Mouse (Mus musculus): Measurements from ENCODE around the gene Zfp352.
A peak's percentile ranks its signal among the peaks of the same experiment; 100 is the strongest.
"Not testable (repeated sequence)": the region's sequence is repeated elsewhere in the genome, so short reads cannot be mapped to it uniquely, and the experiment has no call there.

Gene Zfp352

GRCm38 (mm10) chr4:90218520-90218919 lies at the start of gene Zfp352:
Gene Zfp352, plus strand, starts transcription at chr4:90218820.
- DNase-seq = no peak

DNA sequence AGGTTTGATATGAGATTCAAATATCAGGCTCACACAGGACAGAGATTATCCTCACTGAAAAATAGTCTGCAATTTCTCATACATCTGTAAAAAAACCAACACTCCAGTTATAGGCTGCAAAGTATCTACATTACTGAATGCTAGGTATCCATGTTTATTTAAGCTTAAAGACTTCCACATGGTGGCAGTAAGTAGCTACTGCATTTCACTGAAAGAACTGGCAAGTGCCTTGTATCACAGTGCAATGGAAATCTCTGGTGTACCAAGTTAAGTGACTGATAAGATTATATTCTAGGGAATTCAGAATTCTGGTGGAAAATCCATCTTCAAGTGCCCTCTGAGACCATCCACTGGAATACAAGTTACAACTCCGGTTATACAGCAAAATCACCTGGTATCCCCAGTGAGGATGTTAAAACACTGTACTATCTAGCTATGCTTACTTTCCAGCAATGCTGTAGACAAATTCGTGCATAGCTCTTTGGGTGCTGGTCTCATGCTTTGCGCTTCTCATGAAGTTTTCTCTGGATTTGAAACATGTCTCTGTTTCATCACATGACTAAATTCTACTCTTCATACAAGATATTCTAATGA lies 47.6 kb upstream of the Zfp352 start:
- DNase-seq = peak; percentile 3

DNA sequence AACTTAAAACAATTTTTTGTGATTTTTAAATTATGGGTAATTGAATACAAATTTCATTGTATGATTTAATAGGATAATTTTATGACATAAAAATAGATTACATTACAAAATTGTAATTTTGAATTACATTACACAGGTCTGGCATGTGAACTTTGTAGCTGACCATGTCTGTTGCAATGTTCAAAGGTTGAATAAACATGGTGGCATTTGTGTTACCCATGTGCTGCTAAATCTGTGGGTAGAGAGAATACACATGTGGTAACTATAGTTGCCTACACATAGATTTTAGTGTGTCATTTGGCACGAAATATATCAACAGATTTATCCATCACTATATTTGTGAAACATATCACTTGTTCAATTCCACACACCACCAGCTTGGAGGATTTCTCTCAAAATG lies 44.6 kb upstream of the Zfp352 start:
- DNase-seq = no peak

DNA sequence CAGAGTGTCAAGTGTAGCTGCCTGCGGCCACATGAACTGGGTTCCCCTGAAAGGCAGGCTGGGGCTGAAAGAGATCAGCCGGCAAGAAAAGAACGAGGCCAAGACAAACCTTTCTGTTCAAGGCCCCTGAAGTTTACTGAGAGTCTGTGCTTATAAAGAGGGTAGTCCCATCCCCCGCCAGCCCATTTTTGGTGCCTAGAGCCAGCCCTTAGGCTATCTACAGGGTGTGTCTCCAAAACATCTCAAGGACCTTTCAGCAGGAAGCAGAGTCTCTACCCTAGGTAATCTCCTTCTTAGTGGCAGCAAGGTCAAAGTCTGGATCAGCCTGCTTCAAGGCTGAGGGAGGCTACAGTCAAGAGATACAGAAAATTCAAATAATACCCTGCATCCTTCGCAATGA lies 15.2 kb upstream of the Zfp352 start:
- no peak for DNase-seq

GRCm38 (mm10) chr4:90211475-90211874 lies 7.1 kb upstream of the Zfp352 start:
- DNase-seq = no peak

DNA sequence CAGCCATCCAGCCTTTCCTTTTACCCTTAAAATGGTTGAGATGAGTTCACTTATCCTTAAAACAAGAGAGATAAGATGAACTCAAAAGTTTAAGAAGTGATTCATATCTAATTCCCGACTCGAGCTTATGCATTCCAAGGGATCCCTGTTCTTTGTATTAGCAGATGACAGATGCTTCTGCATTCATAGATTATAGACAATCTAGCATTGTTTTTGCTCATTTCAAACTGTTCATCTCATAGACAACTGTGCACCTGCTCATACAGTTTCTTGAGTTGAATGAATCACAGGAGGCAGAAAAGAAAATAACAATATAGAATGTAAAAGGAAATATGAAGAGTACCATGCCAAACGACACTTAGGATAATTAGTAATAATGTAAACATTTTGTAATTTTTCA lies 6.5 kb upstream of the Zfp352 start:
- no peak for DNase-seq

GRCm38 (mm10) chr4:90235646-90236045 lies 17.0 kb downstream of the Zfp352 start:
- not testable (repeated sequence) for DNase-seq

GRCm38 (mm10) chr4:90269781-90270180 lies 51.2 kb downstream of the Zfp352 start:
- DNase-seq = no peak

Measured in layer of hippocampus, adult 9-11 months (tissue).